Mouse (Mus musculus): Measurements from ENCODE around the gene Acot10. TPM values are rescaled to one million over a fixed set of nuclear protein-coding genes. Genes with fewer than 3 reads are reported as not detected.

Acot10 gene
- not detected for total RNA-seq (2023)

DNA sequence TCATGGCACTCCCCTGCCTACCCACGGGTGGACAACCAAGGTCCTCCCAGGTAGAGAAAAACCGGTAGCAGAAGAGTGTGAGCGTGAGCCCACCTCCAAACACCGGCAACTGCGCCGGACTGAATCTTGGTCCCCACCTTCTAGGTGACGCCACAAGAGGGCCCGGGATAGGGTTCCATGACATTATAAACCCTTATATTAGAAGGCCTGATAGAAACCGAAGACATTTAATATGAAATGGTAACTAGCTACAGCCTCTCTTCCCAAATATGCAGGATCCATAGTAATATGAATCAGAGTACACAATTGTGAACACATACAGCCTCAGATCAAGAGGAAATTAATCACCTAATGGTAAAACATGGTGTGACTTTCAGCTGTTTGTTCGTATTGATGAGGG lies at the start of gene Acot10:
TSS of gene Acot10 (minus strand) at position 101 of the 400 bp plus-strand sequence.

Other genes starting within 250 kb of the Acot10 start
- gene Cdh12, start 217.5 kb downstream of the Acot10 start, total RNA-seq (2023): not detected

Measured in CD4-positive naive resting alpha-beta T cell, adult 76 days (primary cell).